Mouse (Mus musculus): ENCODE measurements at regions not wholly inside any gene's neighbourhood (a gene's known extent, or its start where the extent isn't known, plus 50 kb on each side); places are given as distances from the start of the nearest gene placed in this dataset.
"Not testable (repeated sequence)": the region's sequence is repeated elsewhere in the genome, so short reads cannot be mapped to it uniquely, and the experiment has no call there.

GRCm38 (mm10) chr1:7388627-7389026 is 2580.9 kb downstream of the Gm37988 start:
- WGBS, result 85% methylated on average over 1 of the region's 1 CpGs

GRCm38 (mm10) chr1:7393508-7393907 is 2585.8 kb downstream of the Gm37988 start:
- no peak overlapping the region for H3K27ac ChIP-seq
- no peaks in the 10 kb centered on the region for H3K9me3 ChIP-seq
- no peaks in the 10 kb centered on the region for H3K36me3 ChIP-seq (replicated peaks)
- no peaks in the 10 kb centered on the region for H3K4me1 ChIP-seq
- DNase-seq (ENCODE audit: extremely low spot score, low spot score), result no peak
- no peak overlapping the region for H3K4me3 ChIP-seq
- H3K27me3 ChIP-seq (ENCODE audit: poor library complexity, severe bottlenecking), result no peaks in the 10 kb centered on the region

More at GRCm38 (mm10) chr1:7388627-7389026, 2580.9 kb downstream of the Gm37988 start:
- Histone ChIP-seq H3K9me3 (no peaks in the 10 kb centered on the region), H3K27me3 (ENCODE audit: poor library complexity, severe bottlenecking) (no peaks in the 10 kb centered on the region), H3K27ac (no peak overlapping the region), H3K36me3 (replicated peaks) (no peaks in the 10 kb centered on the region), H3K4me1 (no peaks in the 10 kb centered on the region), H3K4me3 (no peak overlapping the region)
- no peak for DNase-seq (ENCODE audit: extremely low spot score, low spot score)

- DNase-seq (ENCODE audit: extremely low spot score, low spot score), result no peak
- Histone ChIP-seq H3K27ac (no peak overlapping the region), H3K4me1 (no peaks in the 10 kb centered on the region), H3K9me3 (no peaks in the 10 kb centered on the region), H3K4me3 (no peak overlapping the region), H3K27me3 (ENCODE audit: poor library complexity, severe bottlenecking) (no peaks in the 10 kb centered on the region), H3K36me3 (replicated peaks) (no peaks in the 10 kb centered on the region)
- WGBS, result 95% methylated on average over 6 of the region's 6 CpGs
Measured at GRCm38 (mm10) chr1:7394161-7394560, 2586.5 kb downstream of the Gm37988 start.

- WGBS, result 93% methylated on average over 8 of the region's 8 CpGs
- DNase-seq (ENCODE audit: extremely low spot score, low spot score), result no peak
- Histone ChIP-seq H3K9me3 (no peaks in the 10 kb centered on the region), H3K4me3 (no peak overlapping the region), H3K27ac (no peak overlapping the region), H3K27me3 (ENCODE audit: poor library complexity, severe bottlenecking) (no peaks in the 10 kb centered on the region), H3K4me1 (no peaks in the 10 kb centered on the region), H3K36me3 (replicated peaks) (no peaks in the 10 kb centered on the region)
Measured at GRCm38 (mm10) chr1:7395527-7395926, 2587.8 kb downstream of the Gm37988 start.

GRCm38 (mm10) chr1:7396867-7397806 is 2589.4 kb downstream of the Gm37988 start:
- peak; percentile 63 for DNase-seq (ENCODE audit: extremely low spot score, low spot score)
- Histone ChIP-seq H3K9me3 (no peaks in the 10 kb centered on the region), H3K4me1 (no peaks in the 10 kb centered on the region), H3K4me3 (peak overlapping the region; percentile 65), H3K36me3 (replicated peaks) (no peaks in the 10 kb centered on the region), H3K27me3 (ENCODE audit: poor library complexity, severe bottlenecking) (no peaks in the 10 kb centered on the region), H3K27ac (peak overlapping the region; percentile 93)
- WGBS, result 20% methylated on average over 26 of the region's 26 CpGs

GRCm38 (mm10) chr1:7397807-7398446 is 2590.2 kb downstream of the Gm37988 start:
- peak overlapping the region; percentile 93 for H3K27ac ChIP-seq
- no peaks in the 10 kb centered on the region for H3K27me3 ChIP-seq (ENCODE audit: poor library complexity, severe bottlenecking)
- no peaks in the 10 kb centered on the region for H3K4me1 ChIP-seq
- peak; percentile 97 for DNase-seq (ENCODE audit: extremely low spot score, low spot score)
- under 1% methylated on average over 44 of the region's 46 CpGs for WGBS
- H3K9me3 ChIP-seq, result no peaks in the 10 kb centered on the region
- peak overlapping the region; percentile 65 for H3K4me3 ChIP-seq
- H3K36me3 ChIP-seq (replicated peaks), result no peaks in the 10 kb centered on the region

GRCm38 (mm10) chr1:7398678-7399218 is 2591.1 kb downstream of the Gm37988 start:
- H3K27me3 ChIP-seq (ENCODE audit: poor library complexity, severe bottlenecking), result no peaks in the 10 kb centered on the region
- H3K4me3 ChIP-seq, result peak overlapping the region; percentile 65
- H3K36me3 ChIP-seq (replicated peaks), result no peaks in the 10 kb centered on the region
- no peaks in the 10 kb centered on the region for H3K9me3 ChIP-seq
- no peaks in the 10 kb centered on the region for H3K4me1 ChIP-seq
- DNase-seq (ENCODE audit: extremely low spot score, low spot score), result no peak
- H3K27ac ChIP-seq, result peak overlapping the region; percentile 93
- 60% methylated on average over 14 of the region's 14 CpGs for WGBS

- not testable (repeated sequence) for H3K36me3 ChIP-seq (replicated peaks); H3K27ac ChIP-seq; H3K4me1 ChIP-seq; H3K9me3 ChIP-seq; DNase-seq (ENCODE audit: extremely low spot score, low spot score); H3K27me3 ChIP-seq (ENCODE audit: poor library complexity, severe bottlenecking); H3K4me3 ChIP-seq
- WGBS, result 77% methylated on average over 5 of the region's 5 CpGs
Measured at GRCm38 (mm10) chr1:7405651-7406050, 2598.0 kb downstream of the Gm37988 start.

- H3K27ac ChIP-seq, result no peak overlapping the region
- no peak overlapping the region for H3K4me3 ChIP-seq
- H3K27me3 ChIP-seq (ENCODE audit: poor library complexity, severe bottlenecking), result no peaks in the 10 kb centered on the region
- no peak for DNase-seq (ENCODE audit: extremely low spot score, low spot score)
- H3K4me1 ChIP-seq, result no peaks in the 10 kb centered on the region
- H3K9me3 ChIP-seq, result no peaks in the 10 kb centered on the region
- H3K36me3 ChIP-seq (replicated peaks), result no peaks in the 10 kb centered on the region
- WGBS, result 79% methylated on average over 1 of the region's 1 CpGs
Measured at GRCm38 (mm10) chr1:7414444-7414843, 2606.8 kb downstream of the Gm37988 start.

- 94% methylated on average over 3 of the region's 3 CpGs for WGBS
- no peak overlapping the region for H3K4me3 ChIP-seq
- H3K4me1 ChIP-seq, result no peaks in the 10 kb centered on the region
- DNase-seq (ENCODE audit: extremely low spot score, low spot score), result no peak
- no peaks in the 10 kb centered on the region for H3K36me3 ChIP-seq (replicated peaks)
- H3K9me3 ChIP-seq, result no peaks in the 10 kb centered on the region
- no peaks in the 10 kb centered on the region for H3K27me3 ChIP-seq (ENCODE audit: poor library complexity, severe bottlenecking)
- no peak overlapping the region for H3K27ac ChIP-seq
Measured at GRCm38 (mm10) chr1:7451660-7452155, 2644.0 kb downstream of the Gm37988 start.

GRCm38 (mm10) chr1:7454931-7455330 is 2647.2 kb downstream of the Gm37988 start:
- no peak overlapping the region for H3K27ac ChIP-seq
- no peak for DNase-seq (ENCODE audit: extremely low spot score, low spot score)
- no peaks in the 10 kb centered on the region for H3K36me3 ChIP-seq (replicated peaks)
- no peaks in the 10 kb centered on the region for H3K9me3 ChIP-seq
- no peaks in the 10 kb centered on the region for H3K4me1 ChIP-seq
- H3K27me3 ChIP-seq (ENCODE audit: poor library complexity, severe bottlenecking), result no peaks in the 10 kb centered on the region
- WGBS, result 77% methylated on average over 2 of the region's 2 CpGs
- no peak overlapping the region for H3K4me3 ChIP-seq

GRCm38 (mm10) chr1:7457895-7458294 is 2650.2 kb downstream of the Gm37988 start:
- Histone ChIP-seq H3K4me3 (no peak overlapping the region), H3K9me3 (no peaks in the 10 kb centered on the region), H3K36me3 (replicated peaks) (no peaks in the 10 kb centered on the region), H3K27me3 (ENCODE audit: poor library complexity, severe bottlenecking) (no peaks in the 10 kb centered on the region), H3K27ac (no peak overlapping the region), H3K4me1 (no peaks in the 10 kb centered on the region)
- no peak for DNase-seq (ENCODE audit: extremely low spot score, low spot score)

GRCm38 (mm10) chr1:7494096-7494495 is 2686.4 kb downstream of the Gm37988 start:
- 98% methylated on average over 1 of the region's 1 CpGs for WGBS
- no peak overlapping the region for H3K27ac ChIP-seq

More at GRCm38 (mm10) chr1:7494096-7494495, 2686.4 kb downstream of the Gm37988 start:
- Histone ChIP-seq H3K4me1 (no peaks in the 10 kb centered on the region), H3K36me3 (replicated peaks) (no peaks in the 10 kb centered on the region), H3K27me3 (ENCODE audit: poor library complexity, severe bottlenecking) (no peaks in the 10 kb centered on the region), H3K9me3 (no peaks in the 10 kb centered on the region), H3K4me3 (no peak overlapping the region)
- no peak for DNase-seq (ENCODE audit: extremely low spot score, low spot score)
